Mouse (Mus musculus) left cerebral cortex, adult 18-20 months (tissue): ENCODE measurements around the gene Msrb3. TPM values are rescaled to one million over a fixed set of nuclear protein-coding genes. Genes with fewer than 3 reads are reported as not detected.
"Not testable (repeated sequence)": the region's sequence is repeated elsewhere in the genome, so short reads cannot be mapped to it uniquely, and the experiment has no call there.

Source experiments
- DNase-seq, 2 experiments: peaks; one replicate each; pipeline ENCODE4 v3.0.0; 2021 to 2022; ENCODE audit warnings: low spot score in 2 of 2, mixed read lengths in 1 of 2
- total RNA-seq, 2 experiments: library from RNA; stranded (reverse); gene quantifications; 2 replicates each; pipeline ENCODE4 v1.2.3; 2021

The Msrb3 gene
- total RNA-seq, 2 experiments from 2014 or later, result 7.3 TPM

DNA sequence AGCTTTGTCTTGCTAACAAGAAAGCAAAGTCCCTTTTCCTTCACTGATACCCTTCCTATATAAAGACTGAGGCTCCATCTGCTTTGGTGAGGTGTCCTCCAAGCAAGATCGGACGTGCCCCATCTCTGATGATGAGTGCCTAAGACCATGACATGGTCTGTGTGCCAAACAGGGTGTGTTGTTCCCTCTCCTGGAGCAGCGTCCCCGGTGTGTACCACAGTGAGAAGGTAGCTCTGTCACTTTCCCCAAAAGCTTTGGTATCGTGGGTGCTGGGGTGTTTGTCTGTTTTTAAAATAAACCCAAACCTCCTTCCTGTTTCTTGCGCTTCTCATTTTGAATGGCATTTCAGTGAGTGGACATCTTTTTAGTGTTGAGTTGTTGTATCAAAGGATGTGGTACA is 139.0 kb downstream of the Msrb3 start:
- DNase-seq, result no peak

- DNase-seq, result no peak
Measured at GRCm38 (mm10) chr10:120752454-120752853, 146.4 kb downstream of the Msrb3 start.

GRCm38 (mm10) chr10:120751821-120752261 is 147.1 kb downstream of the Msrb3 start:
- DNase-seq, result no peak

- DNase-seq, result peak in 1 of 2 experiments; percentile 4
Measured at GRCm38 (mm10) chr10:120751295-120751722, 147.6 kb downstream of the Msrb3 start.

- not testable (repeated sequence) for DNase-seq
Measured at GRCm38 (mm10) chr10:120749556-120749955, 149.3 kb downstream of the Msrb3 start.

- DNase-seq, result no peak
Measured at GRCm38 (mm10) chr10:120748156-120748555, 150.7 kb downstream of the Msrb3 start.

GRCm38 (mm10) chr10:120745138-120745856 is 153.6 kb downstream of the Msrb3 start:
- peak; percentile 13 to 33 for DNase-seq

- DNase-seq, result no peak
Measured at GRCm38 (mm10) chr10:120744441-120745137, 154.3 kb downstream of the Msrb3 start.

DNA sequence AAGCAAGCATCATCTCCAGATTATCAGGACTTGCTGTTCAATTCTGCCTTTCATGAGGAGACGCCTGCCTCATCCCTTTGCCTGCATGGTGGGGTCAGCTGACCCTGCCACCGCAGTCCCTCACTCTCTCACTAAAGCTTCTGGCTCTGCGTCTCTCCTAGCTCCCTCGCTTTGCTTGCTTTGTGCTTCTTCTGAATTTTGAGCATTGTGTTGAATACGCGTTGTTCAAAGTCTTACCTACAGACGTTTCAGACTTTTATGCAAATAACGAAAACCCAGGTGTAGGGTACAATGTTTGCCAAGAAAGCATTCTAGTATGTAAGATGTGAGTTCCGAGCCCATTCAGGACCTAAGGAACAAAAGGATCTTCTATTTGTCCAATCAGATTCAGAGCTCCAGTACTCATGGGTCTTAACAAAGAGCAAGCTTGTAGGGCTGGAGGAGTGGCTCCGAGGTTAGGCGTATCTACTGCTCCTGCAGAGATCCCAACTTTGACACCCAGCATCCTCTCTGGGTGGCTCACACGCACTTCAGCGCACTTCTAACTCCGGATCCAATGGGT is 162.3 kb downstream of the Msrb3 start:
- DNase-seq, result no peak

DNA sequence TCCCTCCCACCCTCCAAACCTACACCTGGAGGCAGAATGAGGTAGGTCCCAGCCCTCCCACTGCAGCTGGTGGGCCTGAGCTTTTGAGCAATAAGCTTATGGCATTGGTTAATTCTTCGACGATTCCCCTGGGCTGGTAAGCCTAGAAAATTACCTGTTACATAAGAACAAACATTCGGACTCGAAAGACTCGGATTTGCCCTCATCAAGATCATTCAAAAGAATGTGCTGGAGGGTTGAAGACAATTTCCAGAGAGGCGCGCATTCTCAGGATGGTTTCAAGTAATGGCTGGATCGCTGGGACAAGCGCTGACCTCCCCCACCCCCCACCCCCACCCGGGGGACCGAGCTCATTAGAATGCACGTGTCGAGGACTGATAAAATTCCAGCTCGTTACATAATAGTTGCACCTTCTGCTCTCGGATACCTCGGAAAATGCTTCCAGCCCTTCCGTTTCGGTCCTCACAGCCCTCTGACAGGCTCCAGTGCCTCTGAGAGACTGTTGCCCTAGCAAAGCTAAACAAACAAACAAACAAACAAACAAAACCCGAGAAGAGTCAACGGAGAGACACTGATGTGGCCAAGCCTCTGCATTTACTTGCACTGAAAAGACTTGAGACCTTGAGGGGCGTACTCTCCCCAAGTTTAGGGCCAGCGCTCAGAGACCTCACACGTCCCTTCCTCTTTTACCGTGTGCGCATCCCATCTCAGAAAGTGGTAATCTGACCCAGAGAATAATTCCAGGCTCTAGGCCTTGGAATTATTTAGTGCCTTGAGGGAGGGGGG is 163.0 kb downstream of the Msrb3 start:
- no peak for DNase-seq

GRCm38 (mm10) chr10:120734364-120734763 is 164.5 kb downstream of the Msrb3 start:
- DNase-seq, result no peak

Other genes with a start within 250 kb of the Msrb3 start
- 10 to 100 TPM; 37.1 to 41.3 TPM for gene Lemd3, start 80.2 kb upstream of the Msrb3 start, total RNA-seq
- 1 to 10 TPM; 1.3 to 1.7 TPM for gene Wif1, start 134.9 kb upstream of the Msrb3 start, total RNA-seq